Mouse (Mus musculus): Measurements from ENCODE around the gene B3gnt5.

B3gnt5 gene

GRCm38 (mm10) chr16:19760074-19760473, at the start of gene B3gnt5:
Gene B3gnt5, plus strand, starts transcription at chr16:19760208.
- DNase-seq (ENCODE audit: low read depth): peak; percentile 55

DNA sequence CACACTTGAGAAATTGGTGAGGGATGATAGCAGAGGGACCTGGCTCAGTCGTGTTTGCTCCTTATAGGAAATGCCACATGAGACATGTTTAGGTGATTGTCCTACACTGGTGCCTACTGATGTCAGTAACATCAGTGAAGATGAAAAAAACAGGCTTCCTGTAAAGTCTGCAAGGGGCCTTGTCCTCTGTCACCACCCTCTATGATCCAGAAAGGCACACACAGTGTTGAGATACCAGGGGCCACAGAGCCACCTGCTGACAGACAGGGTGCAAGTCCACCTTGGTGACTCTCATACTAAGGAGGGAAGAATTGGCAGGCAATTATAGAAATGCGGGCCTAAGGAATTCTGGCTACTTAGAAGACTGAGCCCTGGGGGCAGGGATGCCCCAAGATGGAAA, 39.0 kb upstream of the B3gnt5 start:
- DNase-seq (ENCODE audit: low read depth): no peak

DNA sequence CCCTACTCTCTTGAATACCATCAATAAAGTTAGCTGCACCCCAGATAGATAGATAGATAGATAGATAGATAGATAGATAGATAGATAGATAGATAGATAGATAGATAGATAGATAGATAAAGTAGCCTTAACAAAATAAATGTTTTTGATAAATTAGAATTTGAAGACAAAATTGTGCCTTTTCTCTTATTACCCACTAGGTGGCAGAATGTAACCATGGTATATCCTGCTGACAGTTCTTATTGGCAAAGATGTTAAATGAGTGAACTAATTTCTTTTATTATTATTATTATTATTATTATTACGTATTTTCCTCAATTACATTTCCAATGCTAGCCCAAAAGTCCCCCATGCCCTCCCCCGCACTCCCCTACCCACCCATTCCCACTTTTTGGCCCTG, 35.9 kb upstream of the B3gnt5 start:
- DNase-seq (ENCODE audit: low read depth): peak; percentile 42

GRCm38 (mm10) chr16:19732896-19733295, 27.1 kb upstream of the B3gnt5 start:
- DNase-seq (ENCODE audit: low read depth): no peak

- DNase-seq (ENCODE audit: low read depth): peak; percentile 45
These were observed 793 bp downstream of the B3gnt5 start for GRCm38 (mm10) chr16:19760505-19761496.

GRCm38 (mm10) chr16:19761691-19762090, 1.7 kb downstream of the B3gnt5 start:
- peak; percentile 37 for DNase-seq (ENCODE audit: low read depth)

- DNase-seq (ENCODE audit: low read depth): no peak
These were observed 6.1 kb downstream of the B3gnt5 start for GRCm38 (mm10) chr16:19766107-19766506.

GRCm38 (mm10) chr16:19768046-19768445, 8.0 kb downstream of the B3gnt5 start:
- DNase-seq (ENCODE audit: low read depth): no peak

- DNase-seq (ENCODE audit: low read depth): no peak
These were observed 12.0 kb downstream of the B3gnt5 start for GRCm38 (mm10) chr16:19772013-19772412.

DNA sequence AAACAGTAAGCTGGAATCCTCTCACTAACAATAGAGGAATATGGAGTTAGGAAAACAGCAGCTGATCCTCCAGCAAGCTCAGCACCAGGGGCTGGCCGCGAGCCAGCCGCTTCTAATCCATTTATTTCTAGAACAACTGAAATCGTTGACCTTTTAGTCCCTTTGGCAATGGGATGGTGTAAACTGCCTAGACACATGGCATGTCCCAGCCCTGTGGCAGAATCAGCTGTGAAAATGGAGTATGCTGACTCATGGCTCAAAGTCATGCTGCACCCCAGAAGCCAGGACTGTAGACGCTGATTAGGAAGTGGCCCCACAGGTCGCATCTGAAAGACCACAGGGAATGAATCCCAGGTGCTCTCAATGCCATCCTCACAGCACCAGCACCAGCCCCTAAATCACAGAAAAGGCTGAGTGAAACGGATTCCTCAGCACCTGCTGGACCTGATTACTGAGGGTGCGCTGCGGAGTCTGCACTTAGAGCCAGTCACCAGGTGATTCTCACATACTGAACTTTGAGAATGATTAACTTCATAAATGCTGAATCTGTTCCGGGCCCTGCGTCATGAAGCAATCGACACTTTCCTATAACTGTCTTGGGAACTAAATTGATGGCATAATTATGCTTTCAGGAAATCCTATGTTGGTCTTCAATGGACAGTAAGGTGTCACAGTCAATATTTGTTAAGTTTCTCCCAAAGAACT, 26.5 kb downstream of the B3gnt5 start:
- DNase-seq (ENCODE audit: low read depth): no peak

GRCm38 (mm10) chr16:19789914-19790313, 29.9 kb downstream of the B3gnt5 start:
- DNase-seq (ENCODE audit: low read depth): no peak

GRCm38 (mm10) chr16:19818801-19819200, 58.8 kb downstream of the B3gnt5 start:
- DNase-seq (ENCODE audit: low read depth): no peak
